Mouse (Mus musculus): Measurements from ENCODE around the gene Mecom. TPM values are rescaled to one million over a fixed set of nuclear protein-coding genes. Genes with fewer than 3 reads are reported as not detected.

Mecom gene
- polyA plus RNA-seq, 1 experiment from 2014 or later, result 46.4 TPM

DNA sequence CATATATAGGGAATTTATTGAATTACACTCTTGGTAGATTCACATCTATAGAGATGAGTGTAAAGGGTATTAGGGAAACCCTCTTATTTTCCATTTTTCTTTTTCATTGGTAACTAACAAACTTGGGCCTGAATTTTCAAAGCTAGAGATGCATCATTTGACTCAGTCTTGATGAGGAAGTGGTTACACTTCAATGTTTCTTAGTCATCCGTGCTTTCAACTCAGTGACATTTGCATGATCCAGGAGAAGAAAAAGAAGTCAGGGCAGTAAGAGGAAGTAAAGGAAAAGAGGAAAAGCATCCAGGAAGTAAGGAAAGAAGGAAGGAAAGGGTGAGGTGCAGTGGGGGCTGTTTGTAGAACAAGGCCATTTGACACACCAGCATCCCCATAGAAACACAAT, 556.3 kb downstream of the Mecom start:
- H3K4me2 ChIP-seq, result no peak overlapping the region
- no peaks in the 10 kb centered on the region for H3K27me3 ChIP-seq (replicated peaks)
- no peak overlapping the region for H3K27ac ChIP-seq
- ATAC-seq (ENCODE audit: insufficient read depth, low FRiP score, low read depth), result no peak
- no peak overlapping the region for H3K4me3 ChIP-seq (replicated peaks)
- no peaks in the 10 kb centered on the region for H3K36me3 ChIP-seq
- no peaks in the 10 kb centered on the region for H3K4me1 ChIP-seq
- no peak overlapping the region for H3K9ac ChIP-seq
- no peaks in the 10 kb centered on the region for H3K9me3 ChIP-seq
- WGBS, result 83% methylated on average over 1 of the region's 1 CpGs

- no peaks in the 10 kb centered on the region for H3K9me3 ChIP-seq
- H3K4me2 ChIP-seq, result no peak overlapping the region
- no peaks in the 10 kb centered on the region for H3K36me3 ChIP-seq
- H3K27me3 ChIP-seq (replicated peaks), result no peaks in the 10 kb centered on the region
- no peaks in the 10 kb centered on the region for H3K4me1 ChIP-seq
- ATAC-seq (ENCODE audit: insufficient read depth, low FRiP score, low read depth), result no peak
- H3K9ac ChIP-seq, result no peak overlapping the region
- H3K4me3 ChIP-seq (replicated peaks), result no peak overlapping the region
- 64% methylated on average over 3 of the region's 3 CpGs for WGBS
- no peak overlapping the region for H3K27ac ChIP-seq
Observed at GRCm38 (mm10) chr3:29984431-29984830, 563.4 kb downstream of the Mecom start.

- no peaks in the 10 kb centered on the region for H3K36me3 ChIP-seq
- no peak overlapping the region for H3K27ac ChIP-seq
- H3K4me3 ChIP-seq (replicated peaks), result no peak overlapping the region
- 72% methylated on average over 7 of the region's 7 CpGs for WGBS
- H3K9ac ChIP-seq, result no peak overlapping the region
- no peaks in the 10 kb centered on the region for H3K27me3 ChIP-seq (replicated peaks)
- no peak overlapping the region for H3K4me2 ChIP-seq
- H3K9me3 ChIP-seq, result no peaks in the 10 kb centered on the region
- no peak for ATAC-seq (ENCODE audit: insufficient read depth, low FRiP score, low read depth)
- no peaks in the 10 kb centered on the region for H3K4me1 ChIP-seq
Observed at GRCm38 (mm10) chr3:29981259-29981910, 566.4 kb downstream of the Mecom start.

DNA sequence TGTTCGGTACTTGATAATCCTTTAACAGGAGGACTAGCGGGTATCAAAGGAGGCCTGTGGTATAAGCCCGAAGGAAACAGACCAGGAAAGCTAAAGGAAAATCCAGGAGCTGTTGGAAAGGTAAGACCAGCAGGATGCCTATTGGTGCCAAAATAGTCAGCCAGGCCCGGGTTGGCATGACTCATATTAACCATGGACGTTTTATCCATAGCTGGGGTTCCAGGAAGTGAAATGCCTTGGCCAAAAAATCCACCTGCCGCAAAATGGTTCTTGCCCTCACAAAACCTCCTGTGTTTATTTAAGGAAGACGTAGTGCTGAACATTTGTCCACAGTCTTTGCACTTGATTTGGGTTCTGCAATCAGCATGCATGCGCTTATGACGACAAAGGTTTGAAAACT, 567.3 kb downstream of the Mecom start:
- 78% methylated on average over 9 of the region's 9 CpGs for WGBS
- Histone ChIP-seq H3K27ac (no peak overlapping the region), H3K4me2 (no peak overlapping the region), H3K4me3 (replicated peaks) (no peak overlapping the region), H3K4me1 (no peaks in the 10 kb centered on the region), H3K9me3 (no peaks in the 10 kb centered on the region), H3K27me3 (replicated peaks) (no peaks in the 10 kb centered on the region), H3K36me3 (no peaks in the 10 kb centered on the region), H3K9ac (no peak overlapping the region)
- no peak for ATAC-seq (ENCODE audit: insufficient read depth, low FRiP score, low read depth)

- Histone ChIP-seq H3K27ac (no peak overlapping the region), H3K9ac (no peak overlapping the region), H3K36me3 (no peaks in the 10 kb centered on the region), H3K4me3 (replicated peaks) (no peak overlapping the region), H3K4me2 (no peak overlapping the region), H3K27me3 (replicated peaks) (no peaks in the 10 kb centered on the region), H3K9me3 (no peaks in the 10 kb centered on the region), H3K4me1 (no peaks in the 10 kb centered on the region)
- WGBS, result 28% methylated on average over 4 of the region's 4 CpGs
- ATAC-seq (ENCODE audit: insufficient read depth, low FRiP score, low read depth), result no peak
Observed at GRCm38 (mm10) chr3:29976580-29976979, 571.2 kb downstream of the Mecom start.

GRCm38 (mm10) chr3:29968433-29968949, 579.3 kb downstream of the Mecom start:
- WGBS, result 43% methylated on average over 11 of the region's 11 CpGs
- H3K9me3 ChIP-seq, result no peaks in the 10 kb centered on the region

GRCm38 (mm10) chr3:29963953-29964352, 583.9 kb downstream of the Mecom start:
- no peak overlapping the region for H3K27ac ChIP-seq
- WGBS, result 74% methylated on average over 7 of the region's 7 CpGs

More at GRCm38 (mm10) chr3:29968433-29968949, 579.3 kb downstream of the Mecom start:
- Histone ChIP-seq H3K27me3 (replicated peaks) (no peaks in the 10 kb centered on the region), H3K27ac (no peak overlapping the region), H3K4me3 (replicated peaks) (no peak overlapping the region), H3K36me3 (no peaks in the 10 kb centered on the region), H3K4me2 (no peak overlapping the region), H3K9ac (no peak overlapping the region), H3K4me1 (no peaks in the 10 kb centered on the region)
- ATAC-seq (ENCODE audit: insufficient read depth, low FRiP score, low read depth), result no peak

DNA sequence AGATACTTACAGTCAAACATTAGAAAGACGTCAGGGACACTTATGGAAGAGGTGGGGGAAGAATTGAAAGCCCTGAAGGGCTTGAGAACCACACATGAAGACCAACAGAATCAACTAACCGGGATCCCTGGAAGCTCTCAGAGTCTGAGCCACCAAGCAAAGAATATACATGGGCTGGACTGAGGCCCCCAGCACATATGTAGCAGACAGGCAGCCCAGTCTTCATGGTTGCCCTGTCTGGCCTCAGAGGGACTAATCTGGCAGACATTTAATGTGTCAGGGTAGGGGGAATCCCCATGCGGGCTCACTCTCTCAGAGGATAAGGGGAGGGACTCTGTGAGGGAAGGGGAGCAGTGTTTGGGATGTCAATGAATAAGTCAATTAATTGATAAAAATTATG, 584.4 kb downstream of the Mecom start:
- WGBS, result 77% methylated on average over 3 of the region's 3 CpGs
- H3K27ac ChIP-seq, result no peak overlapping the region
- H3K4me3 ChIP-seq (replicated peaks), result no peak overlapping the region
- no peak overlapping the region for H3K9ac ChIP-seq
- no peak for ATAC-seq (ENCODE audit: insufficient read depth, low FRiP score, low read depth)
- H3K4me1 ChIP-seq, result no peaks in the 10 kb centered on the region
- H3K9me3 ChIP-seq, result no peaks in the 10 kb centered on the region
- H3K36me3 ChIP-seq, result no peaks in the 10 kb centered on the region
- H3K27me3 ChIP-seq (replicated peaks), result no peaks in the 10 kb centered on the region
- H3K4me2 ChIP-seq, result no peak overlapping the region

More at GRCm38 (mm10) chr3:29963953-29964352, 583.9 kb downstream of the Mecom start:
- Histone ChIP-seq H3K36me3 (no peaks in the 10 kb centered on the region), H3K4me2 (no peak overlapping the region), H3K4me3 (replicated peaks) (no peak overlapping the region), H3K9ac (no peak overlapping the region), H3K9me3 (no peaks in the 10 kb centered on the region), H3K4me1 (no peaks in the 10 kb centered on the region), H3K27me3 (replicated peaks) (no peaks in the 10 kb centered on the region)
- ATAC-seq (ENCODE audit: insufficient read depth, low FRiP score, low read depth), result no peak

DNA sequence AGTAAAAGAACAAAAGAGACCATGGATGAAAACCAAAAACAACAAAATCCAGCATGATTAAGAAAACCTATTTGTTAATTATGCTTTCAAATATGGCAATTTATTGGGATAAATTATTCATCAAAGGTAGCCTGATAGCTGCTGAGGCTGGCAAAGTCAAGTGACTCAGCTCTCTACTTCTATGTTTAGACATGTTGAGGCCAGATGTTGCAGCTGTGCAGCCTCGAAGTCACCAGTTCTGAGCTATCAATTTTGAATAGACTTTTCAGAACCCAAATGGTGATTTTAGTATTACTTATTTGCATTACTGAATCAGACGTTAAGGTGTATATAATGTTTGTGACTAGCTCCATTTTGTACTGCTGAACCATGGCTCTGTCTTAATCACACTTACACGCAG, 588.8 kb downstream of the Mecom start:
- no peaks in the 10 kb centered on the region for H3K4me1 ChIP-seq
- no peak overlapping the region for H3K4me2 ChIP-seq
- H3K27me3 ChIP-seq (replicated peaks), result no peaks in the 10 kb centered on the region
- no peak overlapping the region for H3K4me3 ChIP-seq (replicated peaks)
- H3K36me3 ChIP-seq, result no peaks in the 10 kb centered on the region
- ATAC-seq (ENCODE audit: insufficient read depth, low FRiP score, low read depth), result no peak
- H3K9ac ChIP-seq, result no peak overlapping the region
- 69% methylated on average over 3 of the region's 3 CpGs for WGBS
- H3K9me3 ChIP-seq, result no peaks in the 10 kb centered on the region
- no peak overlapping the region for H3K27ac ChIP-seq

- WGBS, result 65% methylated on average over 10 of the region's 10 CpGs
- no peak for ATAC-seq (ENCODE audit: insufficient read depth, low FRiP score, low read depth)
- Histone ChIP-seq H3K4me3 (replicated peaks) (no peak overlapping the region), H3K27me3 (replicated peaks) (no peaks in the 10 kb centered on the region), H3K4me1 (no peaks in the 10 kb centered on the region), H3K9ac (no peak overlapping the region), H3K27ac (no peak overlapping the region), H3K36me3 (no peaks in the 10 kb centered on the region), H3K9me3 (no peaks in the 10 kb centered on the region), H3K4me2 (no peak overlapping the region)
Observed at GRCm38 (mm10) chr3:29957365-29958236, 590.2 kb downstream of the Mecom start.

GRCm38 (mm10) chr3:29953269-29953668, 594.5 kb downstream of the Mecom start:
- H3K9me3 ChIP-seq, result no peaks in the 10 kb centered on the region
- 62% methylated on average over 3 of the region's 3 CpGs for WGBS
- no peaks in the 10 kb centered on the region for H3K4me1 ChIP-seq
- H3K4me2 ChIP-seq, result no peak overlapping the region
- H3K27me3 ChIP-seq (replicated peaks), result no peaks in the 10 kb centered on the region
- no peak overlapping the region for H3K9ac ChIP-seq
- no peak for ATAC-seq (ENCODE audit: insufficient read depth, low FRiP score, low read depth)
- H3K36me3 ChIP-seq, result no peaks in the 10 kb centered on the region
- H3K27ac ChIP-seq, result no peak overlapping the region
- H3K4me3 ChIP-seq (replicated peaks), result no peak overlapping the region

GRCm38 (mm10) chr3:29950853-29951252, 597.0 kb downstream of the Mecom start:
- no peak overlapping the region for H3K9ac ChIP-seq
- WGBS, result 68% methylated on average over 5 of the region's 5 CpGs
- H3K9me3 ChIP-seq, result no peaks in the 10 kb centered on the region

More at GRCm38 (mm10) chr3:29950853-29951252, 597.0 kb downstream of the Mecom start:
- no peak overlapping the region for H3K4me2 ChIP-seq
- no peaks in the 10 kb centered on the region for H3K36me3 ChIP-seq
- no peak overlapping the region for H3K27ac ChIP-seq
- ATAC-seq (ENCODE audit: insufficient read depth, low FRiP score, low read depth), result no peak
- H3K4me1 ChIP-seq, result no peaks in the 10 kb centered on the region
- no peaks in the 10 kb centered on the region for H3K27me3 ChIP-seq (replicated peaks)
- H3K4me3 ChIP-seq (replicated peaks), result no peak overlapping the region

Measured in stomach, embryonic 15.5 days (tissue).